Mouse (Mus musculus) cerebellum, adult 2 months (tissue): ENCODE data around the gene Stambp. TPM values are rescaled to one million over a fixed set of nuclear protein-coding genes. Genes with fewer than 3 reads are reported as not detected.
"Not testable (repeated sequence)": the region's sequence is repeated elsewhere in the genome, so short reads cannot be mapped to it uniquely, and the experiment has no call there.

Source experiments
- DNase-seq, 2 experiments: peaks; one replicate each; pipeline ENCODE4 v3.0.0; 2021
- H3K27ac ChIP-seq: fragments of 200-500 bp; 2 replicates; pipeline ENCODE4 v1.5.1; 2012; ENCODE audit warnings: low read length, control low read depth, inconsistent platforms; ENCODE audit not compliant: insufficient read depth
- H3K27me3 ChIP-seq: fragments of 200-500 bp; 2 replicates; pipeline ENCODE4 v1.6.1; 2012; ENCODE audit warnings: inconsistent platforms, mild to moderate bottlenecking, low read length, moderate library complexity; ENCODE audit not compliant: control insufficient read depth, insufficient read depth
- H3K4me1 ChIP-seq: fragments of 200-500 bp; 2 replicates; pipeline ENCODE4 v1.6.1; 2011; ENCODE audit warnings: low read length; ENCODE audit not compliant: control insufficient read depth, insufficient read depth
- H3K4me3 ChIP-seq: fragments of 200-500 bp; replicated peaks from 2 replicates; pipeline ENCODE3; 2011; ENCODE audit warnings: mild to moderate bottlenecking, low read depth, low read length, control low read depth; ENCODE audit not compliant: insufficient read depth
- CTCF ChIP-seq: fragments of 200-500 bp; IDR thresholded peaks from 2 replicates; pipeline ENCODE4 v1.5.1; 2011; ENCODE audit warnings: low read depth, mild to moderate bottlenecking, control low read depth, low read length, moderate library complexity, borderline replicate concordance; ENCODE audit not compliant: insufficient read depth
- POLR2A ChIP-seq: fragments of 200-500 bp; IDR thresholded peaks from 2 replicates; pipeline ENCODE4 v1.6.1; 2011; ENCODE audit warnings: low read length, control low read depth, borderline replicate concordance; ENCODE audit not compliant: insufficient read depth
- WGBS: fragments of 180-500 bp; shearing (Covaris S2); methylation state at CpG from one replicate; pipeline ENCODE4 v1.1.7; 2018; 5-methylcytosine and 5-hydroxymethylcytosine counted together
- polyA plus RNA-seq: library from polyadenylated mRNA; depleted of rRNA; stranded (reverse); fragments of >200 nt; gene quantifications from 2 replicates; pipeline ENCODE4 v1.2.3, GENCODE M21; 2012

Gene Stambp
- polyA plus RNA-seq, 1 experiment, result 39.0 TPM

GRCm38 (mm10) chr6:83598646-83599045 is 26.1 kb upstream of the Stambp start:
- Histone ChIP-seq H3K27ac (no peak overlapping the region), H3K27me3 (no peaks in the 10 kb centered on the region), H3K4me3 (peak overlapping the region; percentile 47), H3K4me1 (no peaks in the 10 kb centered on the region)
- 7% methylated on average over 9 of the region's 9 CpGs for WGBS
- TF ChIP-seq CTCF (peak; percentile 65), POLR2A (no peak)
- peak; percentile 14 to 26 for DNase-seq

- Histone ChIP-seq H3K27ac (no peak overlapping the region), H3K4me1 (no peaks in the 10 kb centered on the region), H3K27me3 (no peaks in the 10 kb centered on the region), H3K4me3 (no peak overlapping the region)
- 67% methylated on average over 3 of the region's 3 CpGs for WGBS
- TF ChIP-seq CTCF, result no peak
- TF ChIP-seq POLR2A, result no peak
- no peak for DNase-seq
Observed at GRCm38 (mm10) chr6:83597988-83598387, 25.5 kb upstream of the Stambp start.

- no peak for DNase-seq
- no peaks in the 10 kb centered on the region for H3K27me3 ChIP-seq
- no peak for TF ChIP-seq POLR2A
- H3K4me1 ChIP-seq, result no peaks in the 10 kb centered on the region
- no peak overlapping the region for H3K27ac ChIP-seq
- no peak overlapping the region for H3K4me3 ChIP-seq
- WGBS, result 83% methylated on average over 2 of the region's 2 CpGs
Observed at GRCm38 (mm10) chr6:83595035-83595434, 22.5 kb upstream of the Stambp start.

- no peak overlapping the region for H3K4me3 ChIP-seq
- no peak for DNase-seq
- 66% methylated on average over 7 of the region's 7 CpGs for WGBS
- TF ChIP-seq CTCF, result no peak
- no peak for TF ChIP-seq POLR2A
- no peaks in the 10 kb centered on the region for H3K27me3 ChIP-seq
- no peak overlapping the region for H3K27ac ChIP-seq
- no peaks in the 10 kb centered on the region for H3K4me1 ChIP-seq
Observed at GRCm38 (mm10) chr6:83593896-83594295, 21.4 kb upstream of the Stambp start.

- Histone ChIP-seq H3K4me1 (no peaks in the 10 kb centered on the region), H3K27ac (no peak overlapping the region), H3K4me3 (no peak overlapping the region), H3K27me3 (no peaks in the 10 kb centered on the region)
- no peak for TF ChIP-seq CTCF
- no peak for TF ChIP-seq POLR2A
- 68% methylated on average over 8 of the region's 8 CpGs for WGBS
- DNase-seq, result no peak
Observed at GRCm38 (mm10) chr6:83592051-83592450, 19.5 kb upstream of the Stambp start.

- WGBS, result 88% methylated on average over 3 of the region's 3 CpGs
- TF ChIP-seq POLR2A, result no peak
- no peak for TF ChIP-seq CTCF
- Histone ChIP-seq H3K27ac (no peak overlapping the region), H3K4me3 (no peak overlapping the region), H3K4me1 (no peaks in the 10 kb centered on the region), H3K27me3 (no peaks in the 10 kb centered on the region)
- no peak for DNase-seq
Observed at GRCm38 (mm10) chr6:83590301-83590700, 17.8 kb upstream of the Stambp start.

GRCm38 (mm10) chr6:83587191-83587590 is 14.7 kb upstream of the Stambp start:
- not testable (repeated sequence) for H3K27ac ChIP-seq, H3K27me3 ChIP-seq, H3K4me3 ChIP-seq, DNase-seq, H3K4me1 ChIP-seq
- WGBS, result 89% methylated on average over 8 of the region's 8 CpGs

- not testable (repeated sequence) for H3K4me3 ChIP-seq, H3K27me3 ChIP-seq, H3K4me1 ChIP-seq, H3K27ac ChIP-seq, DNase-seq
- WGBS, result 90% methylated on average over 9 of the region's 9 CpGs
Observed at GRCm38 (mm10) chr6:83585328-83585727, 12.8 kb upstream of the Stambp start.

- WGBS, result 70% methylated on average over 2 of the region's 2 CpGs
- no peaks in the 10 kb centered on the region for H3K27me3 ChIP-seq
- no peak overlapping the region for H3K4me3 ChIP-seq
- H3K4me1 ChIP-seq, result no peaks in the 10 kb centered on the region
- TF ChIP-seq POLR2A, result no peak
- TF ChIP-seq CTCF, result no peak
- no peak overlapping the region for H3K27ac ChIP-seq
- no peak for DNase-seq
Observed at GRCm38 (mm10) chr6:83583591-83583990, 11.1 kb upstream of the Stambp start.
